Mouse (Mus musculus): Measurements from ENCODE around the gene Eef1e1. TPM values are rescaled to one million over a fixed set of nuclear protein-coding genes. Genes with fewer than 3 reads are reported as not detected.
"Not testable (repeated sequence)": the region's sequence is repeated elsewhere in the genome, so short reads cannot be mapped to it uniquely, and the experiment has no call there.

The Eef1e1 gene
- polyA plus RNA-seq, 1 experiment from 2014 or later, result 31.3 TPM

GRCm38 (mm10) chr13:38623296-38623695 lies 35.6 kb downstream of the Eef1e1 start:
- no peaks in the 10 kb centered on the region for H3K27me3 ChIP-seq (replicated peaks)
- H3K4me3 ChIP-seq, result no peak overlapping the region
- no peak for ATAC-seq (ENCODE audit: extremely low read depth, insufficient number of reproducible peaks, low FRiP score, low TSS enrichment)
- H3K4me2 ChIP-seq, result no peak overlapping the region
- peaks cover 14% of the 10 kb centered on the region for H3K4me1 ChIP-seq
- peaks cover 19% of the 10 kb centered on the region for H3K36me3 ChIP-seq
- no peak overlapping the region for H3K27ac ChIP-seq (replicated peaks)
- WGBS, result 79% methylated on average over 5 of the region's 5 CpGs
- H3K9me3 ChIP-seq, result no peaks in the 10 kb centered on the region
- no peak overlapping the region for H3K9ac ChIP-seq

- not testable (repeated sequence) for H3K4me3 ChIP-seq; ATAC-seq (ENCODE audit: extremely low read depth, insufficient number of reproducible peaks, low FRiP score, low TSS enrichment); H3K4me2 ChIP-seq; H3K27me3 ChIP-seq (replicated peaks); H3K27ac ChIP-seq (replicated peaks); H3K9me3 ChIP-seq; H3K9ac ChIP-seq
- Histone ChIP-seq H3K36me3 (peaks cover 16% of the 10 kb centered on the region), H3K4me1 (peaks cover 36% of the 10 kb centered on the region)
- 44% methylated on average over 4 of the region's 4 CpGs for WGBS
These were observed 40.7 kb downstream of the Eef1e1 start for GRCm38 (mm10) chr13:38618001-38618630.

DNA sequence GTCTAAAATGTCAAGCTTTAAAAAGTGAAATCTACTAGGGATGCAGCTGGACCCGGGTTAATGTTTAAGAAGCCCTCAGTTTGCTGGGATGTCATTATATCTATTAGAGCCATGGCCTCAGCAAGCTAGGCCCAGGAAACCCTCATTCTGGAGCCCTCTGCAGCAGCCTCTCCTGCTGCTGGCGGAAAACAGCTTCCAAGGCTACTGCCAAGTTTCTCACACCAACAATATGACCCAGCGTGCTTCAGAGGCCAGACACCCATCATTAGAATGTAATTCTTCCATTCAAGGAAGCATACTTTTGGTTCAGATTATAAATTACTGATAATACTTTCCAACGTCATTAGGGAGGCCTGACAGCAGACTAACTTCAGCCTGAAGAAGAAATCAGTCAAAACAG lies 42.0 kb downstream of the Eef1e1 start:
- no peaks in the 10 kb centered on the region for H3K27me3 ChIP-seq (replicated peaks)
- H3K4me2 ChIP-seq, result no peak overlapping the region
- WGBS, result 66% methylated on average over 4 of the region's 4 CpGs
- peaks cover 36% of the 10 kb centered on the region for H3K4me1 ChIP-seq
- H3K9me3 ChIP-seq, result no peaks in the 10 kb centered on the region
- H3K4me3 ChIP-seq, result no peak overlapping the region
- no peak overlapping the region for H3K9ac ChIP-seq
- peaks cover 27% of the 10 kb centered on the region for H3K36me3 ChIP-seq
- no peak for ATAC-seq (ENCODE audit: extremely low read depth, insufficient number of reproducible peaks, low FRiP score, low TSS enrichment)
- peak overlapping the region; percentile 16; the same call in 1 of the 2 replicates for H3K27ac ChIP-seq (replicated peaks)

GRCm38 (mm10) chr13:38615656-38616055 lies 43.2 kb downstream of the Eef1e1 start:
- no peaks in the 10 kb centered on the region for H3K27me3 ChIP-seq (replicated peaks)
- ATAC-seq (ENCODE audit: extremely low read depth, insufficient number of reproducible peaks, low FRiP score, low TSS enrichment), result no peak
- 44% methylated on average over 5 of the region's 5 CpGs for WGBS
- H3K36me3 ChIP-seq, result peaks cover 27% of the 10 kb centered on the region
- H3K9me3 ChIP-seq, result no peaks in the 10 kb centered on the region
- H3K4me1 ChIP-seq, result peaks cover 37% of the 10 kb centered on the region
- no peak overlapping the region for H3K9ac ChIP-seq
- H3K27ac ChIP-seq (replicated peaks), result no peak overlapping the region
- H3K4me3 ChIP-seq, result no peak overlapping the region
- no peak overlapping the region for H3K4me2 ChIP-seq

GRCm38 (mm10) chr13:38614298-38614697 lies 44.6 kb downstream of the Eef1e1 start:
- peaks cover 45% of the 10 kb centered on the region for H3K4me1 ChIP-seq
- no peaks in the 10 kb centered on the region for H3K9me3 ChIP-seq
- peak overlapping the region; percentile 16; the same call in 1 of the 2 replicates for H3K4me2 ChIP-seq
- peaks cover 28% of the 10 kb centered on the region for H3K36me3 ChIP-seq
- no peak for ATAC-seq (ENCODE audit: extremely low read depth, insufficient number of reproducible peaks, low FRiP score, low TSS enrichment)
- H3K27me3 ChIP-seq (replicated peaks), result no peaks in the 10 kb centered on the region
- H3K9ac ChIP-seq, result peak overlapping the region; percentile 10; the same call in 1 of the 2 replicates
- H3K27ac ChIP-seq (replicated peaks), result peak overlapping the region; percentile 61
- 34% methylated on average over 5 of the region's 5 CpGs for WGBS
- H3K4me3 ChIP-seq, result no peak overlapping the region

- H3K27me3 ChIP-seq (replicated peaks), result no peaks in the 10 kb centered on the region
- H3K4me3 ChIP-seq, result no peak overlapping the region
- 68% methylated on average over 8 of the region's 8 CpGs for WGBS
- peaks cover 26% of the 10 kb centered on the region for H3K36me3 ChIP-seq
- 0 out of 2 replicates have a peak overlapping the region, but pooled peaks have one; percentile 24 for H3K9ac ChIP-seq
- ATAC-seq (ENCODE audit: extremely low read depth, insufficient number of reproducible peaks, low FRiP score, low TSS enrichment), result no peak
- H3K27ac ChIP-seq (replicated peaks), result peak overlapping the region; percentile 61; the same call in 1 of the 2 replicates
- no peak overlapping the region for H3K4me2 ChIP-seq
- no peaks in the 10 kb centered on the region for H3K9me3 ChIP-seq
- peaks cover 45% of the 10 kb centered on the region for H3K4me1 ChIP-seq
These were observed 45.3 kb downstream of the Eef1e1 start for GRCm38 (mm10) chr13:38613583-38613982.

DNA sequence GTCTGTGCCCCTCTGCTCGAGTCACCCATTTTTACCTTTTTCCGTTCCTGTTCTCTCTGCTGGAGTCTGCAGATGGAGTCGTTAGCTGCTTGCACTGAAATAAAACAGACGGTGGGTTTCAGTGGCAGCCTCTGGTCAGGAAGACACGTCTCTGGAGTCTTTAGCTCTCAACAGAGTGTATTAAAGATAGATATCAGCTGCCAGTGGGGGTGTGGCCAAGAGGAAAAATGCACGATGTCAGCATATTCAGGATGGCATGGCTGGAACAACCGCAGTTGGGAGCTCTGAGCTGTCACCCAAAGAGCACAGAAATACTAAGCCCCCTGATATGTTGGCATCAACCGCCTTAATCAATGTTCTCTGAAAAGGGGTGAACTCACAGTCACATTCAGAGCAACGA lies 46.2 kb downstream of the Eef1e1 start:
- ATAC-seq (ENCODE audit: extremely low read depth, insufficient number of reproducible peaks, low FRiP score, low TSS enrichment), result no peak
- WGBS, result 74% methylated on average over 9 of the region's 9 CpGs
- Histone ChIP-seq H3K9me3 (no peaks in the 10 kb centered on the region), H3K4me3 (no peak overlapping the region), H3K36me3 (peaks cover 26% of the 10 kb centered on the region), H3K4me1 (peaks cover 45% of the 10 kb centered on the region), H3K9ac (no peak overlapping the region), H3K27me3 (replicated peaks) (no peaks in the 10 kb centered on the region), H3K4me2 (no peak overlapping the region), H3K27ac (replicated peaks) (no peak overlapping the region)

DNA sequence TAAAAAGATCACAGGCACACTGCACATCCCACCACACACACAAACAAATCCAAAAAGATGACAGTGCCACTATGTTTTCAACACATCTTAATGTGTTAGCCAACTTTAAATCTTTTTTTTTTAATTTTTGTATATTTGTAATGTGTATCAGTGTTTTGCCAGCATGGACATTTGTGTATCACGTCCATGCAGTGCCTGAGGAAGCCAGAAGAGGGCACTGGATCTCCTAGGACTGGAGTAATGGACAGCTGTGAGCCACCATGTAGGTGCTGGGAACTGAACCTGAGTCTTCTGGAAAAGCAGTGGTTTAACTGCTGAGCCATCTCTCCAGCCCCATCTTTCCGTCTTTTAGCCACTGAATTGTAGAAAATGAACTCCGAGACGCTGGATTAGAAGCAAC lies 46.7 kb downstream of the Eef1e1 start:
- 90% methylated on average over 4 of the region's 4 CpGs for WGBS
- Histone ChIP-seq H3K4me1 (peaks cover 42% of the 10 kb centered on the region), H3K36me3 (peaks cover 26% of the 10 kb centered on the region), H3K27ac (replicated peaks) (no peak overlapping the region), H3K4me2 (no peak overlapping the region), H3K9me3 (no peaks in the 10 kb centered on the region), H3K4me3 (no peak overlapping the region), H3K9ac (no peak overlapping the region), H3K27me3 (replicated peaks) (no peaks in the 10 kb centered on the region)
- ATAC-seq (ENCODE audit: extremely low read depth, insufficient number of reproducible peaks, low FRiP score, low TSS enrichment), result no peak

GRCm38 (mm10) chr13:38610336-38610735 lies 48.5 kb downstream of the Eef1e1 start:
- no peak overlapping the region; the same call in 1 of the 2 replicates for H3K27ac ChIP-seq (replicated peaks)
- H3K9ac ChIP-seq, result no peak overlapping the region
- H3K9me3 ChIP-seq, result no peaks in the 10 kb centered on the region
- no peaks in the 10 kb centered on the region for H3K27me3 ChIP-seq (replicated peaks)
- 53% methylated on average over 6 of the region's 6 CpGs for WGBS
- H3K36me3 ChIP-seq, result peaks cover 29% of the 10 kb centered on the region
- H3K4me1 ChIP-seq, result peaks cover 28% of the 10 kb centered on the region
- no peak overlapping the region for H3K4me2 ChIP-seq
- ATAC-seq (ENCODE audit: extremely low read depth, insufficient number of reproducible peaks, low FRiP score, low TSS enrichment), result no peak
- no peak overlapping the region for H3K4me3 ChIP-seq

DNA sequence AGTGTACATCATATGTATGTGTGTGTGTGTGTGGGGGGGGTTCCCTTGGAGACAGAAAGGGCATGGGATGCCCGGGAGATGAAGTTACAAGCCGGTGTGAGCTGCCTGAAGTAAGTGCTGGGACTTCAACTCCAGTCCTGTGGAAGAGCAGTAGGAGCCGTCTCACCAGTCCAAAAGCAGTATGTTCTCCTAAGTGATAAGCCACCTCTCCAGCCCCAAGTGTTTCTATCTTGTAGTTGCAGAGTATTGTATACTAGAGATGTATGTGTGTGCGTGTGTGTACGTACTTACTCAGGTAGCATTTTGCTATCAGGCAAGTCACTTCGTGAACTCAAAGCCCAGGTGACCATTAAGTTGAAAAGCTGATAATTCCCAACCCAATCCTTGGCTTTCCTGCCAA lies 51.7 kb downstream of the Eef1e1 start:
- Histone ChIP-seq H3K9ac (no peak overlapping the region), H3K9me3 (no peaks in the 10 kb centered on the region), H3K4me2 (no peak overlapping the region), H3K4me3 (no peak overlapping the region), H3K36me3 (peaks cover 23% of the 10 kb centered on the region), H3K4me1 (peaks cover 25% of the 10 kb centered on the region), H3K27ac (replicated peaks) (no peak overlapping the region), H3K27me3 (replicated peaks) (no peaks in the 10 kb centered on the region)
- WGBS, result 73% methylated on average over 6 of the region's 6 CpGs
- no peak for ATAC-seq (ENCODE audit: extremely low read depth, insufficient number of reproducible peaks, low FRiP score, low TSS enrichment)

DNA sequence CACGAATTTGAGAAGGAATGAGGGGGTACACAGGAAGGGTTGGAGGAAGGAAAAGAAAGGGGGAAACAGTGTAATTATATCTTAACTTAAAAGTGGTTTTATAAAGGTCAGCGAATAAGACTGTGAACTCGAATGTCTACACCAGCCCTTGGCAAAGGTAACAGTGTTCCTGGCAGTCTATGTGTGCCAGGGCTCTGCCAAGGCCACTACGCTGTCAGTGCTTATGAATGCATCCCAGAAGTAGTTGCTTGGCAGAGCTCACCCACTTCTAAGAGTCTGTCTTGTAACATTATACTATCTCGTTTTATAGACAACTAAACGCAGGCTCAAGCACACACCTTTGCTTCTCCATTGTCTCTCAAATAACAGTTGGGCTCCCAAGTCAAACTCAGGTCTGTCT lies 53.5 kb downstream of the Eef1e1 start:
- Histone ChIP-seq H3K4me1 (peaks cover 33% of the 10 kb centered on the region), H3K27ac (replicated peaks) (no peak overlapping the region), H3K27me3 (replicated peaks) (no peaks in the 10 kb centered on the region), H3K9me3 (no peaks in the 10 kb centered on the region), H3K9ac (no peak overlapping the region), H3K36me3 (peaks cover 12% of the 10 kb centered on the region; the same call in 1 of the 2 replicates), H3K4me3 (no peak overlapping the region), H3K4me2 (no peak overlapping the region)
- 79% methylated on average over 6 of the region's 6 CpGs for WGBS
- ATAC-seq (ENCODE audit: extremely low read depth, insufficient number of reproducible peaks, low FRiP score, low TSS enrichment), result no peak

- H3K9ac ChIP-seq, result peak overlapping the region; percentile 58; the same call in 1 of the 2 replicates
- H3K4me2 ChIP-seq, result peak overlapping the region; percentile 51
- no peak for ATAC-seq (ENCODE audit: extremely low read depth, insufficient number of reproducible peaks, low FRiP score, low TSS enrichment)
These were observed 55.9 kb downstream of the Eef1e1 start for GRCm38 (mm10) chr13:38602966-38603365.

More at GRCm38 (mm10) chr13:38602966-38603365, 55.9 kb downstream of the Eef1e1 start:
- Histone ChIP-seq H3K36me3 (peaks cover 15% of the 10 kb centered on the region; the same call in 1 of the 2 replicates), H3K4me3 (no peak overlapping the region), H3K27me3 (replicated peaks) (no peaks in the 10 kb centered on the region), H3K27ac (replicated peaks) (peak overlapping the region; percentile 67), H3K4me1 (peaks cover 27% of the 10 kb centered on the region), H3K9me3 (no peaks in the 10 kb centered on the region)
- WGBS, result 78% methylated on average over 13 of the region's 13 CpGs
